Comparison of ENCODE assay signal across 8 mouse cellular contexts in the genomic region with DNA sequence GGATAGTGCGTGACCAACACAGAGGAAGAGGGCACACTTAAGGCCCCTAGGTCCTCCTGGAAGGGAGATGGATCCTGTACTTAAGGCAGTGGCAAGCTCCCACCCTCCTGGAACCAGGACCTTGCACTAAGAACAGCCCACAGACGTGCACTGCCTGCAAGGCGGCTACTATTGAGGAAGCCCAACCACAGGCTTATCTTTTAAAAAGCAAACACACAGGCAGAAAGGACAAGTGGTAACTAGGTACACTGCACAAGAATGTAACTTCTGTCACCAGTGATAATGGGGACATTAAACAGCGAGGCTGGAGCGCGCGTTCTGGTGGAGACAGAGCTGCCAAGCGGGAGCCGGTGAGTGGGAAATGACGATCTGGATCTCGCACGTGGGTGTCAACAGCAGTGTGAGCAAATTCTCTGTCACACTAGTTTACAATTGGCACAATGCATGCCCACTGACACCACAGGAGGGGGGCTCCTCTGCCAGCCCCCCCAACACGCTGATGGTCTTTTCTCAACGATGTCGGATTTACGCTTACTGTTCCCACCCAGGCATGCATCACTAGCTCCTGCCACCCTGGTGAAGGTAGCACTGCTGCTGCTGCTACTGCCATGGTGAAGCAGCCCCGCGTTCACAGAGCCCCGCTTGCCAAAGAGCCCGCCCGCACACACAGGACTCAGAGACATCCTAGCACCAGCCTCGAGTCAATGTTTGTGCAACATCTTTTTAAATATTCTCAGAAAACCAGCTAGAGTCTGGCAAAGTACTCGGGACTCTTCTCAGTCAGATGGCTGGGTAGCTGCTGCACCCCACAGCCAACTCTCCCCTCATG. TPM values are rescaled to one million over a fixed set of nuclear protein-coding genes. Genes with fewer than 3 reads are reported as not detected.
DNase-seq lines count a peak whose midpoint lies in the region; ATAC-seq lines count a peak whose summit lies in the region.

No protein-coding gene starts in this region.

- peak overlapping the region; percentile 48 for H3K4me2 ChIP-seq in heart, embryonic 14.5 days (ENCODE audit: low read length)
- peak overlapping the region; percentile 42 for H3K4me2 ChIP-seq in heart, embryonic 15.5 days
- H3K4me2 ChIP-seq in neural tube, embryonic 15.5 days, result no peak overlapping the region

- WGBS in heart, embryonic 14.5 days, result 16% methylated on average over 23 of the region's 23 CpGs
- WGBS in heart, embryonic 15.5 days, result 32% methylated on average over 23 of the region's 23 CpGs
- WGBS in neural tube, embryonic 15.5 days, result 52% methylated on average over 23 of the region's 23 CpGs

- peak overlapping the region; percentile 56 for H3K9ac ChIP-seq in heart, embryonic 14.5 days (ENCODE audit: low read length)
- no peak overlapping the region for H3K9ac ChIP-seq in heart, embryonic 15.5 days
- H3K9ac ChIP-seq in neural tube, embryonic 15.5 days (replicated peaks), result no peak overlapping the region

- peak; percentile 53 for ATAC-seq in heart, embryonic 14.5 days (ENCODE audit: insufficient number of reproducible peaks, insufficient read depth, low FRiP score, low read depth)
- ATAC-seq in heart, embryonic 15.5 days (replicated peaks; ENCODE audit: insufficient number of reproducible peaks, insufficient read depth, low FRiP score, low read depth), result peak; percentile 70
- no peak for ATAC-seq in neural tube, embryonic 15.5 days (ENCODE audit: low FRiP score)

- H3K27me3 ChIP-seq in heart, embryonic 14.5 days (ENCODE audit: control insufficient read depth, insufficient read depth, low read length), result no peaks in the 10 kb centered on the region
- no peaks in the 10 kb centered on the region for H3K27me3 ChIP-seq in heart, embryonic 15.5 days
- no peaks in the 10 kb centered on the region for H3K27me3 ChIP-seq in neural tube, embryonic 15.5 days (replicated peaks)

- H3K4me1 ChIP-seq in heart, embryonic 14.5 days (ENCODE audit: control insufficient read depth in 2 of 2, insufficient read depth in 2 of 2, low read length in 2 of 2), result peaks cover 49 to 66% of the 10 kb centered on the region in 2 experiments
- peaks cover 67% of the 10 kb centered on the region for H3K4me1 ChIP-seq in heart, embryonic 15.5 days (replicated peaks)
- peaks cover 23% of the 10 kb centered on the region for H3K4me1 ChIP-seq in neural tube, embryonic 15.5 days

- intact Hi-C loops in left cerebral cortex, postnatal 10 days (cut with DNase I), result no loop called here

- peaks cover 47% of the 10 kb centered on the region for H3K36me3 ChIP-seq in heart, embryonic 14.5 days (ENCODE audit: control insufficient read depth, insufficient read depth, low read length)
- H3K36me3 ChIP-seq in heart, embryonic 15.5 days, result peaks cover 14% of the 10 kb centered on the region; the same call in 1 of the 2 replicates
- H3K36me3 ChIP-seq in neural tube, embryonic 15.5 days, result peaks cover 30% of the 10 kb centered on the region

- no peak for DNase-seq in heart, adult 9 months (ENCODE audit: low spot score in 2 of 2)
- DNase-seq in left cerebral cortex, postnatal 10 days (ENCODE audit: extremely low spot score in 1 of 2, low spot score in 2 of 2), result peak; percentile 49 to 52
- DNase-seq in thymus, postnatal 25 days, result no peak
- DNase-seq in urinary bladder, postnatal 25 days (ENCODE audit: low spot score), result no peak
- DNase-seq in cerebellum, adult 8-10 months, result no peak

- no peak overlapping the region for H3K4me3 ChIP-seq in heart, embryonic 14.5 days (ENCODE audit: control insufficient read depth in 1 of 2, insufficient read depth in 1 of 2, low read depth in 1 of 2, low read length in 2 of 2)
- no peak overlapping the region for H3K4me3 ChIP-seq in heart, embryonic 15.5 days
- H3K4me3 ChIP-seq in neural tube, embryonic 15.5 days (replicated peaks), result no peak overlapping the region

- H3K9me3 ChIP-seq in heart, embryonic 14.5 days (ENCODE audit: control insufficient read depth, low read length), result no peaks in the 10 kb centered on the region
- no peaks in the 10 kb centered on the region for H3K9me3 ChIP-seq in heart, embryonic 15.5 days (replicated peaks)
- H3K9me3 ChIP-seq in neural tube, embryonic 15.5 days (replicated peaks), result no peaks in the 10 kb centered on the region

- peak overlapping the region; percentile 91 to 92 for H3K27ac ChIP-seq in heart, embryonic 14.5 days (replicated peaks in 1 of 2; ENCODE audit: control insufficient read depth in 1 of 2, insufficient read depth in 1 of 2, low read depth in 2 of 2, low read length in 2 of 2)
- peak overlapping the region; percentile 86 for H3K27ac ChIP-seq in heart, embryonic 15.5 days
- H3K27ac ChIP-seq in neural tube, embryonic 15.5 days (replicated peaks), result 0 out of 2 replicates have a peak overlapping the region, but pooled peaks have one; percentile 2

RNA-seq across cellular contexts. Expression of gene Slc38a10, which starts 14.1 kb away (rescaled TPM):
- 68.8 and 74.1 TPM in 2 replicates for polyA plus RNA-seq in heart, embryonic 14.5 days (2014; fragmentation: Nextera tagmentation; extraction: Ambion mirVana)
- polyA plus RNA-seq in heart, embryonic 15.5 days (2015; fragmentation: Nextera tagmentation; extraction: Ambion mirVana), result 77.5 and 91.4 TPM in 2 replicates
- total RNA-seq in left cerebral cortex, postnatal 10 days (2021), result 100 to 1,000 TPM; 107 to 118 TPM
- polyA plus RNA-seq in neural tube, embryonic 15.5 days (2015; fragmentation: Nextera tagmentation; extraction: Ambion mirVana), result 107 and 112 TPM in 2 replicates

RNA-seq across cellular contexts. Expression of gene Ndufaf8, which starts 38.3 kb away (rescaled TPM):
- 119 and 121 TPM in 2 replicates for polyA plus RNA-seq in heart, embryonic 14.5 days (2014; fragmentation: Nextera tagmentation; extraction: Ambion mirVana)
- polyA plus RNA-seq in heart, embryonic 15.5 days (2015; fragmentation: Nextera tagmentation; extraction: Ambion mirVana), result 80.9 and 84.1 TPM in 2 replicates
- total RNA-seq in left cerebral cortex, postnatal 10 days (2021), result 10 to 100 TPM; 28.6 to 32.9 TPM
- polyA plus RNA-seq in neural tube, embryonic 15.5 days (2015; fragmentation: Nextera tagmentation; extraction: Ambion mirVana), result 49.4 and 64.3 TPM in 2 replicates

RNA-seq across cellular contexts. Expression of gene Tepsin, which starts 38.5 kb away (rescaled TPM):
- polyA plus RNA-seq in heart, embryonic 14.5 days (2014; fragmentation: Nextera tagmentation; extraction: Ambion mirVana), result 11.7 and 13.9 TPM in 2 replicates
- polyA plus RNA-seq in heart, embryonic 15.5 days (2015; fragmentation: Nextera tagmentation; extraction: Ambion mirVana), result 13.2 and 17.0 TPM in 2 replicates
- 10 to 100 TPM; 17.5 to 21.4 TPM for total RNA-seq in left cerebral cortex, postnatal 10 days (2021)
- polyA plus RNA-seq in neural tube, embryonic 15.5 days (2015; fragmentation: Nextera tagmentation; extraction: Ambion mirVana), result 22.3 and 23.9 TPM in 2 replicates

RNA-seq across cellular contexts. Expression of gene Cep131, which starts 50.4 kb away (rescaled TPM):
- polyA plus RNA-seq in heart, embryonic 14.5 days (2014; fragmentation: Nextera tagmentation; extraction: Ambion mirVana), result 11.6 and 12.1 TPM in 2 replicates
- 9.9 and 16.5 TPM in 2 replicates for polyA plus RNA-seq in heart, embryonic 15.5 days (2015; fragmentation: Nextera tagmentation; extraction: Ambion mirVana)
- 10 to 100 TPM; 37.1 to 38.2 TPM for total RNA-seq in left cerebral cortex, postnatal 10 days (2021)
- polyA plus RNA-seq in neural tube, embryonic 15.5 days (2015; fragmentation: Nextera tagmentation; extraction: Ambion mirVana), result 26.0 and 27.2 TPM in 2 replicates

Comparison
In these comparisons a context has a peak if more than half of its experiments do, and no peak if none do; other contexts are left out.
1. H3K27ac ChIP-seq: peak in every context shown above with its lines; median percentile 92 in heart, embryonic 14.5 days; 86 in heart, embryonic 15.5 days; 2 in neural tube, embryonic 15.5 days.
2. DNase-seq: peak in left cerebral cortex, postnatal 10 days (2 of 2); none in heart, adult 9 months (0 of 2), thymus, postnatal 25 days (single experiment), urinary bladder, postnatal 25 days (single experiment) and cerebellum, adult 8-10 months (single experiment).